Mouse (Mus musculus) embryonic facial prominence, embryonic 12.5 days (tissue): Measurements from ENCODE around the gene Galnt18. TPM values are rescaled to one million over a fixed set of nuclear protein-coding genes. Genes with fewer than 3 reads are reported as not detected.

ENCODE experiments used
- ATAC-seq: fragments of 200-750 bp; cut with Nextera tagmentation; 2 replicates; pipeline ENCODE4 v1.8.0; 2017; ENCODE audit not compliant: insufficient number of reproducible peaks, insufficient read depth, low FRiP score, low TSS enrichment
- H3K27ac ChIP-seq: fragments of 300-500 bp; sonication (generic); 2 replicates; pipeline ENCODE4 v1.5.1; 2016; ENCODE audit warnings: mild to moderate bottlenecking
- H3K27me3 ChIP-seq: fragments of 300-500 bp; sonication (generic); 2 replicates; pipeline ENCODE4 v1.6.1; 2016; ENCODE audit warnings: mild to moderate bottlenecking, moderate library complexity
- H3K36me3 ChIP-seq: fragments of 300-500 bp; sonication (generic); 2 replicates; pipeline ENCODE4 v1.6.1; 2016; ENCODE audit warnings: mild to moderate bottlenecking
- H3K4me1 ChIP-seq: fragments of 300-500 bp; sonication (generic); 2 replicates; pipeline ENCODE4 v1.6.1; 2016
- H3K4me2 ChIP-seq: fragments of 300-500 bp; sonication (generic); replicated peaks from 2 replicates; pipeline ENCODE4 v1.6.1; 2016; ENCODE audit warnings: mild to moderate bottlenecking, moderate library complexity
- H3K4me3 ChIP-seq: fragments of 300-500 bp; sonication (generic); 2 replicates; pipeline ENCODE4 v1.5.1; 2016; ENCODE audit warnings: mild to moderate bottlenecking
- H3K9ac ChIP-seq: fragments of 300-500 bp; sonication (generic); 2 replicates; pipeline ENCODE4 v1.6.1; 2016; ENCODE audit warnings: mild to moderate bottlenecking, moderate library complexity
- H3K9me3 ChIP-seq: fragments of 300-500 bp; sonication (generic); 2 replicates; pipeline ENCODE4 v1.6.1; 2016; ENCODE audit warnings: mild to moderate bottlenecking, moderate library complexity
- WGBS: fragments of 180-500 bp; shearing (Covaris S2); methylation state at CpG from one replicate; pipeline ENCODE4 v1.1.7; 2016; 5-methylcytosine and 5-hydroxymethylcytosine counted together
- polyA plus RNA-seq: library from polyadenylated mRNA; unstranded; fragments of >200 nt; fragmentation: Nextera tagmentation; extraction: Ambion mirVana; gene quantifications from 2 replicates; pipeline ENCODE4 v1.2.1, GENCODE M21; 2016

The Galnt18 gene
- polyA plus RNA-seq, 1 experiment from 2014 or later, result 12.6 TPM

- Histone ChIP-seq H3K36me3 (no peaks in the 10 kb centered on the region), H3K4me1 (no peaks in the 10 kb centered on the region), H3K27me3 (no peaks in the 10 kb centered on the region), H3K9me3 (no peaks in the 10 kb centered on the region), H3K4me2 (no peak overlapping the region), H3K27ac (no peak overlapping the region), H3K4me3 (no peak overlapping the region), H3K9ac (no peak overlapping the region)
- WGBS, result 89% methylated on average over 3 of the region's 3 CpGs
- ATAC-seq, result no peak
Measured at GRCm38 (mm10) chr7:111770585-111770984, 9.2 kb downstream of the Galnt18 start.

GRCm38 (mm10) chr7:111766145-111766767, 13.5 kb downstream of the Galnt18 start:
- WGBS, result 70% methylated on average over 9 of the region's 9 CpGs
- H3K4me2 ChIP-seq, result no peak overlapping the region
- H3K27ac ChIP-seq, result no peak overlapping the region

GRCm38 (mm10) chr7:111762754-111763153, 17.0 kb downstream of the Galnt18 start:
- no peaks in the 10 kb centered on the region for H3K9me3 ChIP-seq
- H3K4me2 ChIP-seq, result no peak overlapping the region
- no peak overlapping the region for H3K27ac ChIP-seq
- H3K36me3 ChIP-seq, result no peaks in the 10 kb centered on the region
- H3K27me3 ChIP-seq, result no peaks in the 10 kb centered on the region
- WGBS, result 40% methylated on average over 6 of the region's 6 CpGs
- ATAC-seq, result no peak
- H3K4me1 ChIP-seq, result peaks cover 4% of the 10 kb centered on the region; the same call in 1 of the 2 replicates
- H3K9ac ChIP-seq, result no peak overlapping the region
- no peak overlapping the region for H3K4me3 ChIP-seq

More at GRCm38 (mm10) chr7:111766145-111766767, 13.5 kb downstream of the Galnt18 start:
- H3K9ac ChIP-seq, result no peak overlapping the region
- H3K9me3 ChIP-seq, result no peaks in the 10 kb centered on the region
- no peaks in the 10 kb centered on the region for H3K27me3 ChIP-seq
- no peak overlapping the region for H3K4me3 ChIP-seq
- no peak for ATAC-seq
- no peaks in the 10 kb centered on the region for H3K4me1 ChIP-seq
- H3K36me3 ChIP-seq, result no peaks in the 10 kb centered on the region

- Histone ChIP-seq H3K4me1 (peaks cover 4% of the 10 kb centered on the region; the same call in 1 of the 2 replicates), H3K4me3 (no peak overlapping the region), H3K36me3 (no peaks in the 10 kb centered on the region), H3K9ac (no peak overlapping the region), H3K27ac (no peak overlapping the region), H3K27me3 (no peaks in the 10 kb centered on the region), H3K9me3 (no peaks in the 10 kb centered on the region), H3K4me2 (no peak overlapping the region)
- 80% methylated on average over 3 of the region's 3 CpGs for WGBS
- ATAC-seq, result no peak
Measured at GRCm38 (mm10) chr7:111748571-111749071, 31.2 kb downstream of the Galnt18 start.

- H3K9ac ChIP-seq, result no peak overlapping the region
- H3K27me3 ChIP-seq, result no peaks in the 10 kb centered on the region
- no peak overlapping the region for H3K4me3 ChIP-seq
- ATAC-seq, result no peak
- no peaks in the 10 kb centered on the region for H3K9me3 ChIP-seq
- no peak overlapping the region for H3K4me2 ChIP-seq
- peaks cover 4% of the 10 kb centered on the region; the same call in 1 of the 2 replicates for H3K4me1 ChIP-seq
- H3K36me3 ChIP-seq, result no peaks in the 10 kb centered on the region
- H3K27ac ChIP-seq, result no peak overlapping the region
Measured at GRCm38 (mm10) chr7:111744770-111745169, 35.0 kb downstream of the Galnt18 start.

- Histone ChIP-seq H3K36me3 (no peaks in the 10 kb centered on the region), H3K4me1 (peaks cover 4% of the 10 kb centered on the region; the same call in 1 of the 2 replicates), H3K27me3 (no peaks in the 10 kb centered on the region), H3K9ac (no peak overlapping the region), H3K9me3 (no peaks in the 10 kb centered on the region), H3K27ac (no peak overlapping the region), H3K4me3 (no peak overlapping the region), H3K4me2 (no peak overlapping the region)
- ATAC-seq, result no peak
- WGBS, result 59% methylated on average over 2 of the region's 2 CpGs
Measured at GRCm38 (mm10) chr7:111741595-111741994, 38.2 kb downstream of the Galnt18 start.

GRCm38 (mm10) chr7:111740091-111740490, 39.7 kb downstream of the Galnt18 start:
- no peak overlapping the region for H3K4me2 ChIP-seq
- H3K9ac ChIP-seq, result no peak overlapping the region
- H3K27ac ChIP-seq, result no peak overlapping the region
- no peaks in the 10 kb centered on the region for H3K36me3 ChIP-seq
- H3K9me3 ChIP-seq, result no peaks in the 10 kb centered on the region
- no peak overlapping the region for H3K4me3 ChIP-seq
- peaks cover 4% of the 10 kb centered on the region; the same call in 1 of the 2 replicates for H3K4me1 ChIP-seq
- ATAC-seq, result no peak
- no peaks in the 10 kb centered on the region for H3K27me3 ChIP-seq
- 25% methylated on average over 6 of the region's 6 CpGs for WGBS

GRCm38 (mm10) chr7:111739371-111739765, 40.4 kb downstream of the Galnt18 start:
- H3K27me3 ChIP-seq, result no peaks in the 10 kb centered on the region
- H3K9me3 ChIP-seq, result no peaks in the 10 kb centered on the region
- ATAC-seq, result no peak
- no peaks in the 10 kb centered on the region for H3K36me3 ChIP-seq
- 45% methylated on average over 5 of the region's 5 CpGs for WGBS
- H3K27ac ChIP-seq, result no peak overlapping the region
- no peaks in the 10 kb centered on the region for H3K4me1 ChIP-seq
- H3K4me3 ChIP-seq, result no peak overlapping the region
- no peak overlapping the region for H3K4me2 ChIP-seq
- no peak overlapping the region for H3K9ac ChIP-seq

GRCm38 (mm10) chr7:111738456-111739370, 41.1 kb downstream of the Galnt18 start:
- ATAC-seq, result no peak
- Histone ChIP-seq H3K36me3 (no peaks in the 10 kb centered on the region), H3K4me1 (no peaks in the 10 kb centered on the region), H3K4me3 (no peak overlapping the region), H3K9ac (no peak overlapping the region), H3K27me3 (no peaks in the 10 kb centered on the region), H3K4me2 (no peak overlapping the region), H3K27ac (no peak overlapping the region), H3K9me3 (no peaks in the 10 kb centered on the region)
- 71% methylated on average over 10 of the region's 10 CpGs for WGBS

- Histone ChIP-seq H3K27ac (no peak overlapping the region), H3K4me2 (no peak overlapping the region), H3K4me1 (no peaks in the 10 kb centered on the region), H3K4me3 (no peak overlapping the region), H3K9ac (no peak overlapping the region), H3K9me3 (no peaks in the 10 kb centered on the region), H3K27me3 (no peaks in the 10 kb centered on the region), H3K36me3 (no peaks in the 10 kb centered on the region)
- ATAC-seq, result no peak
- WGBS, result 66% methylated on average over 7 of the region's 7 CpGs
Measured at GRCm38 (mm10) chr7:111737426-111737825, 42.4 kb downstream of the Galnt18 start.

- H3K27ac ChIP-seq, result no peak overlapping the region
- H3K36me3 ChIP-seq, result no peaks in the 10 kb centered on the region
- H3K27me3 ChIP-seq, result no peaks in the 10 kb centered on the region
- H3K9me3 ChIP-seq, result no peaks in the 10 kb centered on the region
- no peak overlapping the region for H3K9ac ChIP-seq
- no peak for ATAC-seq
- no peaks in the 10 kb centered on the region for H3K4me1 ChIP-seq
- no peak overlapping the region for H3K4me3 ChIP-seq
- WGBS, result 66% methylated on average over 3 of the region's 3 CpGs
- H3K4me2 ChIP-seq, result no peak overlapping the region
Measured at GRCm38 (mm10) chr7:111736365-111736764, 43.4 kb downstream of the Galnt18 start.
